Mouse (Mus musculus): ENCODE data around the gene Tectb. TPM values are rescaled to one million over a fixed set of nuclear protein-coding genes. Genes with fewer than 3 reads are reported as not detected.

The Tectb gene
- not detected in 2 replicates for polyA plus RNA-seq (2012; rRNA removed)
- polyA plus RNA-seq (2014; fragmentation: Nextera tagmentation; extraction: Ambion mirVana) = 0.11 TPM in 1 of 2 replicates, not detected in the other

- H3K4me2 ChIP-seq (replicated peaks; ENCODE audit: low read depth, low read length, severe bottlenecking) = no peak within 1 kb of the TSS
- TF ChIP-seq POLR2A (IDR thresholded peaks at IDR 0.05; ENCODE audit: borderline replicate concordance, extremely low read depth, insufficient read depth, insufficient read length) = no peak
- H3K36me3 ChIP-seq (ENCODE audit: control insufficient read depth, insufficient read depth, low read length) = no peaks in the 10 kb centered on the region
- ATAC-seq (ENCODE audit: low FRiP score, low read depth) = no peak
- H3K4me3 ChIP-seq (replicated peaks; ENCODE audit: low read length) = no peak within 1 kb of the TSS
- no peaks in the 10 kb centered on the region for H3K4me1 ChIP-seq (ENCODE audit: control insufficient read depth, insufficient read depth, low read length)
- H3K9me3 ChIP-seq (ENCODE audit: control insufficient read depth, low read length) = no peaks in the 10 kb centered on the region
- WGBS = 87% methylated on average over 5 of the region's 5 CpGs
- no peak within 1 kb of the TSS for H3K27ac ChIP-seq (replicated peaks; ENCODE audit: low read depth, low read length)
- no peak for DNase-seq (ENCODE audit: low spot score)
- H3K27me3 ChIP-seq (ENCODE audit: control insufficient read depth, insufficient read depth, low read length) = no peaks in the 10 kb centered on the region
- H3K9ac ChIP-seq (ENCODE audit: low read depth, low read length, severe bottlenecking) = no peak within 1 kb of the TSS
These were observed at the start of gene Tectb for GRCm38 (mm10) chr19:55180433-55180832. Tectb (plus strand) TSS chr19:55180733.

- Histone ChIP-seq H3K9me3 (ENCODE audit: control insufficient read depth, low read length) (no peaks in the 10 kb centered on the region), H3K4me1 (ENCODE audit: control insufficient read depth, insufficient read depth, low read length) (peaks cover 7% of the 10 kb centered on the region), H3K27me3 (ENCODE audit: control insufficient read depth, insufficient read depth, low read length) (no peaks in the 10 kb centered on the region), H3K9ac (ENCODE audit: low read depth, low read length, severe bottlenecking) (no peak overlapping the region), H3K4me3 (replicated peaks; ENCODE audit: low read length) (no peak overlapping the region), H3K4me2 (replicated peaks; ENCODE audit: low read depth, low read length, severe bottlenecking) (no peak overlapping the region), H3K27ac (replicated peaks; ENCODE audit: low read depth, low read length) (no peak overlapping the region), H3K36me3 (ENCODE audit: control insufficient read depth, insufficient read depth, low read length) (no peaks in the 10 kb centered on the region)
- 45% methylated on average over 1 of the region's 1 CpGs for WGBS
- DNase-seq (ENCODE audit: low spot score) (no peak), ATAC-seq (ENCODE audit: low FRiP score, low read depth) (no peak)
- no peak for TF ChIP-seq POLR2A (IDR thresholded peaks at IDR 0.05; ENCODE audit: borderline replicate concordance, extremely low read depth, insufficient read depth, insufficient read length)
These were observed 48.8 kb upstream of the Tectb start for GRCm38 (mm10) chr19:55131747-55132146.

GRCm38 (mm10) chr19:55132476-55132875, 48.1 kb upstream of the Tectb start:
- DNase-seq (ENCODE audit: low spot score) = no peak
- Histone ChIP-seq H3K27ac (replicated peaks; ENCODE audit: low read depth, low read length) (no peak overlapping the region), H3K4me1 (ENCODE audit: control insufficient read depth, insufficient read depth, low read length) (peaks cover under 1% of the 10 kb centered on the region; the same call in 1 of the 2 replicates), H3K27me3 (ENCODE audit: control insufficient read depth, insufficient read depth, low read length) (no peaks in the 10 kb centered on the region), H3K9ac (ENCODE audit: low read depth, low read length, severe bottlenecking) (no peak overlapping the region), H3K36me3 (ENCODE audit: control insufficient read depth, insufficient read depth, low read length) (no peaks in the 10 kb centered on the region), H3K4me2 (replicated peaks; ENCODE audit: low read depth, low read length, severe bottlenecking) (no peak overlapping the region), H3K4me3 (replicated peaks; ENCODE audit: low read length) (no peak overlapping the region), H3K9me3 (ENCODE audit: control insufficient read depth, low read length) (no peaks in the 10 kb centered on the region)
- TF ChIP-seq POLR2A (IDR thresholded peaks at IDR 0.05; ENCODE audit: borderline replicate concordance, extremely low read depth, insufficient read depth, insufficient read length) = no peak
- no peak for ATAC-seq (ENCODE audit: low FRiP score, low read depth)
- WGBS = 70% methylated on average over 3 of the region's 3 CpGs

- Histone ChIP-seq H3K36me3 (ENCODE audit: control insufficient read depth, insufficient read depth, low read length) (no peaks in the 10 kb centered on the region), H3K4me2 (replicated peaks; ENCODE audit: low read depth, low read length, severe bottlenecking) (no peak overlapping the region), H3K27ac (replicated peaks; ENCODE audit: low read depth, low read length) (no peak overlapping the region), H3K9me3 (ENCODE audit: control insufficient read depth, low read length) (no peaks in the 10 kb centered on the region), H3K9ac (ENCODE audit: low read depth, low read length, severe bottlenecking) (no peak overlapping the region), H3K4me3 (replicated peaks; ENCODE audit: low read length) (no peak overlapping the region), H3K27me3 (ENCODE audit: control insufficient read depth, insufficient read depth, low read length) (no peaks in the 10 kb centered on the region), H3K4me1 (ENCODE audit: control insufficient read depth, insufficient read depth, low read length) (no peaks in the 10 kb centered on the region)
- TF ChIP-seq POLR2A (IDR thresholded peaks at IDR 0.05; ENCODE audit: borderline replicate concordance, extremely low read depth, insufficient read depth, insufficient read length) = no peak
- no peak for ATAC-seq (ENCODE audit: low FRiP score, low read depth)
- DNase-seq (ENCODE audit: low spot score) = no peak
- 67% methylated on average over 9 of the region's 9 CpGs for WGBS
These were observed 46.0 kb upstream of the Tectb start for GRCm38 (mm10) chr19:55134521-55134920.

- Histone ChIP-seq H3K9ac (ENCODE audit: low read depth, low read length, severe bottlenecking) (no peak overlapping the region), H3K36me3 (ENCODE audit: control insufficient read depth, insufficient read depth, low read length) (no peaks in the 10 kb centered on the region), H3K4me3 (replicated peaks; ENCODE audit: low read length) (no peak overlapping the region), H3K4me2 (replicated peaks; ENCODE audit: low read depth, low read length, severe bottlenecking) (no peak overlapping the region), H3K27me3 (ENCODE audit: control insufficient read depth, insufficient read depth, low read length) (no peaks in the 10 kb centered on the region), H3K9me3 (ENCODE audit: control insufficient read depth, low read length) (no peaks in the 10 kb centered on the region), H3K4me1 (ENCODE audit: control insufficient read depth, insufficient read depth, low read length) (no peaks in the 10 kb centered on the region), H3K27ac (replicated peaks; ENCODE audit: low read depth, low read length) (no peak overlapping the region)
- TF ChIP-seq POLR2A (IDR thresholded peaks at IDR 0.05; ENCODE audit: borderline replicate concordance, extremely low read depth, insufficient read depth, insufficient read length) = no peak
- ATAC-seq (ENCODE audit: low FRiP score, low read depth) (no peak), DNase-seq (ENCODE audit: low spot score) (no peak)
- WGBS = 91% methylated on average over 3 of the region's 3 CpGs
These were observed 44.6 kb upstream of the Tectb start for GRCm38 (mm10) chr19:55135918-55136317.
